Mouse (Mus musculus) 3134 (cell line): Measurements from ENCODE around the gene Ppp1r12c.

Experiments
- DNase-seq: peaks from one replicate; pipeline ENCODE4 v3.0.0-alpha.2; 2011; ENCODE audit warnings: low spot score; ENCODE audit not compliant: insufficient read length; ENCODE audit errors: extremely low read depth

The Ppp1r12c gene

DNA sequence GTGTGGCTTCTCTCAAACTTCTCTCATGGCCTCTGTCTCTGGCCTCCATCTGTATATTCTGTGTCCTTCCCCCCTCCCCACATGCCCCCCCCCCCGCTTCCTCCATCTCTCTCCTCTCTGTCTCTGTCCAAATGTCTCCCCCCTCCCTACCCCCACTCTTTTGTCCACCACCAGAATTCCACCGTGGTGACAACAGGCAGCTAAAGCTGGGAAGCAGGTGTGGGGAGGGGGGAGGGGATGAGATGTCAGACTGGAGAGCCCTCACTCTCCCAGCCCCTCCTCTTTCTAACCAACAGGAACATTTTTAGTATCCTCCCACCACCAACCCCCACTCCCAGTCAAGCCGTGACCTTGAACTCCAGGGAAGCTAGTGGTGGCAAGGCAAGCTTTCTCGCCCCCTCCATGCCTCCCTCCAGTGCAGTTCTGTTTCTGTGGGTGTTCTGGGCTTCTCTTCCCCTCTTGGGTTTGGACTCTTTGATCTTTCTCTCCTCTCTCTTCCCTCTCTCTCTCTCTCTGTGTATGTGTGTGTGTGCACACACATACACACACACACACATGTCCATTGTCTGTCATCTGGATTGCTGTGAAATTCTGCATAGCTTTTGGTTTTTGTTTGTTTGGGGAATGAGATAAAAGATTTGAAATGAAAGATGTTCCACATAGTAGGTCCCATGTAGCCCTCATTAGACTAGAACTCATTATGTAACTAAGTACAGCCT lies 15.0 kb upstream of the Ppp1r12c start, which contains the start of gene Tnnt1:
Gene Tnnt1, minus strand, starts transcription at position 51 of the 719 bp plus-strand sequence.
- no peak for DNase-seq

DNA sequence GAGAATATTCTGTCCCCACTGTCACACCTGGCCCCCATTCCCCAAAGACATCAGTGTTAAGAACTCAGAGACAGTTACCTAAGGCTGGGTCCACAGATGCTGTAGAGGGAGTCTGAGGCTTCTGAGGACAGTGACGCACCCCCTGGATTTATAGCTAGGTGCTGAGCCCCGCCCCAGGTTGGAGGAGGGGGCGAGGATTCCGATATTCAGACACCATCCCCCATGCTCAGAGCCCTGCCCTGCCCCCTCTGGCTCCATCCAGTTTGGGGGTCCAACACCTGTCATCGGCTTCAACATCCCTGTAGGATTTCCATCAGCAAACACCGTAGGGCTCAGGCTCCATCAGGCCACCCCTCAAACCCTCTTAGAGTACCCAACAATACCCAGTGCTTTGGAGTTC lies 14.4 kb upstream of the Ppp1r12c start:
- no peak for DNase-seq

DNA sequence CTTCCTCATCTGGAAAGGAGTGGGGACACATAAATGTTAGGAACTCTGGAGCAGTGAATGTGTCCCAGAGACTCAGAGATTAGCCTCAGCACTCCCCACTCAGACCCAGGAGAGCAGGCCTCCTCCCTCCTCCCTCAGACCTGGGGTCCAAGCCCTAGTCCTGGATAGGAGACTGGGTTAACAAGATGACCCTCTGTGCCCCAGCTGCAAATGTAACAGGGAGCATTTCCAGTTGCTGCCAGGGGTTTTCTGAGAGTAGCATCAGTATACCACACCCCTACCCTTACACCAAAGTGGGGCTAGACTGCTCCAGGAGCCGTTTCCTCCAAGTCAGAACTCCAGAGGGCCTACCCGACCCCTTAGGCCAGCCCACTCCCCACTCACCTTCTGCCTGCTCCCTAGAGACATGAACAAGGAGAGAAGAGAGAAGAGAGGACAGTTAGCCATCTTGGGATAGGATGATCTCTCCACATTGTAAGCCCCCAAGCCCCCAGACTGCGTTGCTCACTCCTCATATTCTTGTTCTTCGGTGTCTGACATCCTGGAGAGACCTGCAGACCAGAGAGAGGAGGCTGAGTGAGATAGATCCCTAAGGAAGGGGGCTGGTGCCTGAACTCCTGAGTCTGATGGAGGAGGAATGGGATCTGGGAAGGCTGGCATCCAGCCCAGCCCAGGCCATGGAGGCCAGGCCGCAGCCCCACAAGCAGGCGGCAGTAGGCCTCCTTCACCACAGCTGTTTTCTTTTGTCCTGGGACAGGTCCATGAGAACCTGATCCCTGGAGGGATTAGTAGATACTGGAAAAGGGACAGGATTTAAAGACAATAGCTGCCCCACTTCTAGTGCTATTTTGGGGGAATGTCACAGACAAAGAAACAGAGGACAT lies 12.6 kb upstream of the Ppp1r12c start:
- no peak for DNase-seq

DNA sequence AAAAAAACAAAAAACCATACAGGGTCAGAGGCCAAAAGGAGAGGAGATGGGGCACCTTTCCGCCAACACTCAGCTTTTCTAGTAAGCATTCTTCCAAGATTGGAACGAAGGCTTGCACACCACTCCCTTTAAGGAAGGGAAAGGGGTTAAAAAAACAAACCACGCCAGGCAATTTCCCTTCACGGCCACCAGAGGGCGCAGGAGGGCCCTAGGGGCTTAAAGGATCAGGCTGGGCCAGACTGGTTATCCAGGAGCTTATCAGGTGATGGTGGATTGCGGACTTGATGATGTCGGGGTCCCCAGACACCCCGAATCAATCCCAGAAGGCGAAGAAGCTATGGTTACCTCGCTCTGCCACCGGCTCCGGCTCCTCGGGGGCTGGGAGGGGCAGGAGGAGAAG lies 11.8 kb upstream of the Ppp1r12c start:
- peak; percentile 24 for DNase-seq

DNA sequence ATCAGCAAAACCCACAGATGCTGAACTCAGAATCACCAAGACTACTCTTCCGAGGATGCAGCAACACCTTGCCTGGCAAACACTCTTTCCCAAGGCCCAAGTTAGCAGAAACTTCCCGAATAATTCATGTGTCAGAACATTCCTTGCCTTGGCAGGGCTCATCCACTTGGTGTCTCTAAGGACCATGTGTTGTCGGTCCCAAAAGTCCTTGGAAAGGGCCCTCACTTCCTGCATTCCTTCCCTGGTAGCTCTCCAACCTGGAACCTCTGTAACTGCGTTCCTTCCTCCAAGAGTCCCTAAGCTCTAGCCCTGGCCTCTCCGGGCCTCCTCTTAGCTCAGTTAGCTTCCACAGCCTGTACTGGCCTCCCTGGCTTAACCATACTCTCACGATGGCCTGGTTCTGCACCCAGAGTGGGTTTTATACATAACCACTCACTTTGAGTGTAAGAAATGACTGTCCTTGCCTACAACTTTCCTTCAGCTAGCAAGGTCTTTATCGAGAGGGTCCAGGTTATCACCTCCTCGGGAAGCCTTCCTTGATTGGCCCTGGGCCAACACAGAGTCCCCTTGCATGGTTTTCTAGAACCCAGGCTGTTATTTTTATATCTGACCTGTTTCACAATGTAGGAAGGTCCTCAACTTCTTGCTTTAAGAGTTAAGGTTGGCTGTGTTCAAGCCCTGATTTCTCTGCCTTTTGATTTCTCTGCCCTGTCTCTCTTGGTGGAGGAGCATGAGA lies 10.2 kb upstream of the Ppp1r12c start:
- DNase-seq = no peak

DNA sequence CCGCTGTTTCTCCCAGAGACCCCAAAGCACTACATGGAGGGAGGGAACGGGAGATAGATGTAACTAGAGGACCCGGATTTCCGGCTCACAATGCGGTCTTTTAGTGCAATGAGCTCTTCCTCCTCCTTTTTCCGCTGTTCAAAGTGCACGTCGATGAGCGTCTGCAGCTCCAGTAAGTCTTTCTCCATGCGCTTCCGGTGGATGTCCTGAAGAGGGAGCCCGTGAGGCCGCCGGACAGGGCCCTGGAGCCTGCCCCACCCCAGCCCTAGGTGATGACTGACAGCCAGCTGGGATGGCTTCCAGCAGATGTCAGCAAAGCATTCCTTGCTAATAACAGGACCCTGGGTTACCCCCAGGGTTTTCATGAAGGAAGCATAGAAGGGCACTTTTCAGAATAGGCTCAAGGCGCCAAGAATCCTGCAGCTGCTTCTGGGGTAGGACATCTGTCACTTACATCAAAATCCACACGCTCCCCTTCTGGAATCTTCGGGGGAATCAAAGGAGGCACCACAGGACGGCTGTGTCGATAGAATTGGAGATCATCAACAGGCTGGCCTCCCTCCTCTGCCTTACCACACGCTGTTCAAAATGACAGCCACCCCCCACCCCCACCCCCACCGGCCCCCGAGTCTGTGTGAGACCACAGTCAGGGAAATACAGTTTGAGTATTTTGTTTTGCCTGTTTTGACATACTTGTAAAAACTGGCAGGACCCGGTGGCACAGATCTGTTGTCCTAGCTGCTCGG lies 8.6 kb upstream of the Ppp1r12c start:
- peak; percentile 57 for DNase-seq

DNA sequence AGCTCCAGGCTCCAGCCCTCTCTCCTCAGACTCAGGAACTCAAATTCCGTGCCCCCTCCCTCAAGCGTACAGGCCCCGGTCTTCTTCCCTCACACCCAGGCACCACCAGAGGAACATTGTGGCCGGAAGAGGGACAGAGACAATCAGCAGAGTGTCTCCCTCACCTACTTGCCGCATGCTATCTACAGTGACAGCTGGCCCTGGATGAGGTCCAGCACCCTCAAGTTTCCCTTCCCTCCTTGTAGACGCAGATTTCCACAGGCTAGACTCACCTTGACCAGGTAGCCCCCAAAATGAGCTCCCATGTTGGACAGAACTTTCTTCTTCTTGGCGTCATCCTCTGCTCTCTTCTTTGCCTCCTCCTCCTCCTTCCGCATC lies 7.2 kb upstream of the Ppp1r12c start:
- no peak for DNase-seq

DNA sequence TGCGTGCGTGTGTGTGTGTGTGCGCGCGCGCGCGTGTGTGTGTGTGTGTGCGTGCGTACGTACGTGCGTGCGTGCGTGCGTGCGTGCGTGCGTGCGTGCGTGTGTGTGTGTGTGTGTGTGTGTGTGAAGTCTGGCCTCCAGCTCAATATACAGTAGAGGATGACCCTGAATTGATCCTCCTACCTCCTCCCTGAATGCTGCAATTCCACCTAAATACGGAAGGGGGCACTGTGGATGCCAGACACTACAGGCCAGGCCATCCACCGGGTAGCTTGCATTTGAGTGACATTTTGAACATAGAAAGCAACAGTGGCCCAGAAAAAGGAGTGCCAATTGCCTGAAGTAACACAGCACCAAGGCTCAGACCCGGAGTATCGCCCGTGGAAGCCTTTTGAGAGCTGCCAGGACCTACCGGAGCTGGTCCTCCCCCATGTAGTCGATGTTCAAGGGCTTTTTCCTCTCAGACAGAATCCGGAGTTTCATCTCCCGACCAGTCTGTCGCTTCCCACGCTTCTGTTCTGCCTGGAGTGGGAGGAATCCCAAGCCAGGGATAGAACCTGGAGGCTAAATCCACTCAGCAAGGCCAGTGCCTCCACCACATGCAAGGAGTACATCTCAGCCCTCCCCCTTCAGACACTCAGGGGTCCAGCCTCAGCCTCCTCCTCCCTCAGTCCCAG lies 6.7 kb upstream of the Ppp1r12c start:
- DNase-seq = no peak

DNA sequence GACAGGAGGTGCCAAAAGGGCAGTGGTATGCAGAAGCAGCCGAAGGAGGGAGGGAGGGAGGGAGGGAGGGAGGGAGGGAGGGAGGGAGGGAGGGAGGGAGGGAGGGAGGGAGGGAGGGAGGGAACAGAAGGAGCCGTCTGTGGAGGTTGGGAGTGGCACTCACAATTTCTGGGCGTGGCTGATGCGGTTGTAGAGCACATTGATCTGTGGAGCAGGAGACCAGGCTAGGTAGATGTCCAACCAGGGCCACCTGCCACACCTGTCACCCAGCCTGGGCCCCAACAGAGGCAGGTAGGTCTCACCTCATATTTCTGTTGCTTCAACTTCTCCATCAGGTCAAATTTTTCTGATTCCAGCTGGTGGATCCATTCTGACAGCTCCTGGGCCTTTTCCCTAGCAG lies 5.7 kb upstream of the Ppp1r12c start:
- DNase-seq = no peak

DNA sequence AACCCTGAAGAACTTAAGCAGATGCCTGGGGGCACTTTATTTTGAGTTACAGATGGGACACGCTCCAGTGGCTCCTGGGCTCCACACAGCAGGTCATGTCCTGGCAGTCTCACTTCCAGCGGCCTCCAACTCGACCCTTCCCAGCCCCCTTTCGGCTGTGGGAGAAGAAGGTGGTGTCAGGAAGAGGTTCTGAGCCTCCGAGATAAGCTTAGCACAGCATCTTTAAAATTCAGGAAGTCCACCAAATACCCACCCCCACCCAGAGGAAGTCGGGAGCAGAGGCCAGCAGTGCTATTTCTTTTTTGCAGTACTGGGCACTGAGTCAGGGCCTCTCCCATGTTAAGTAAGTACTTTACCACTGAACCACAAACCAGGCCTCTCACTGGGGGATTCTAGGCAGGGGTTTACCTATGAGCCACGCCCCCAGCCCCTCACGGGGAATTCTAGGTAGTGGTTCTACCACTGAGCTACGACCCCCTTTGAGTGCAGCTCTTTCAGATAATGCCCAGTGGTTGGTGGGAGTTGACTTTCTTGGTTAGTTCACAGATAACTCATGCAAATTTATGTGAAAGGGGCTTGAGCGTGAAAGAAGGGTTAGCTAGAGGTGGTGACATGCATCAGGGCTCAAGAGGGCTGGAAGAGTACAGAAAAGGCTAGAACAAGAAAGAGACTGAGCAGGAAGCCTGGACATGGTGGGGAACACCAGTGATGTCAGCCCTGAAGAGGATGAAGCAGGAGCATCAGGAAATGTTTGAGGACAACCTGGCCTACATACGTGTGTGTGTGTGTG lies 3.4 kb upstream of the Ppp1r12c start:
- DNase-seq = no peak

DNA sequence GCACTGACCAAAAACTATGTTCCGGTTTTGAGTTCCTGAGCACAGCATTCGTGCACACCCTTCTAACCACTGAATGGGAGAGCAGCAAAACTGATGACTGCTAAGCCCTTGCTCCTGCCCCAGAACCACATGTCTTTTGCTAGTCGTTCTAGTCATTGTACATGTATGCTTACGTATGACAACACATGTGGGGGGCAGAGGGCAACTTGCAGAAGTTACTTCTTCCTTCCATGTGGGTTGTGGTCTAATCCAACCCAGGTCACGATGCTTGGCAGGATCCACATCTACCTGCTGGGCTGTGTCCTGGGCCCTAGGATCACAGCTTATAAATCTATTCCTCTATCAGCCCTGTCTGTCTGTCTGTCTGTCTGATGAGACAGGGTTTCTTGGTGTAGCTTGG lies 2.4 kb upstream of the Ppp1r12c start:
- no peak for DNase-seq

DNA sequence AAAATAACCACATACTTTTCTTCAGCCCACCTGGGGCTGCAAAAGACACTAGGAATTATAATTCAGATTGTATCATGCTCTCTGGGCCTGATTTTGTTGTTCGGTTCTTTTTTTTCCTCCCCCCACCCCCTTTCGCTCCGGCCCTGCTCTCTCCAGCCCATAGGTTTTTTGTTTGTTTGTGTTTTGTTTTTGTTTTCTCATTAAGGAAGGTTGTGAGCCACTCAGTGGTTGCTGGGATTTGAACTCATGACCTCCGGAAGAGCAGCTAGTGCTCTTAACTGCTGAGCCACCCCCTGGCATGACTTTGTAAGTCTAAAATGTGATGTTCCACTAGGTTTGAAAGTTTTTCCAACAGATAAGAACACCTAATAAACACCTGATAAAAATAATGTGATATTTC lies 1.6 kb upstream of the Ppp1r12c start:
- no peak for DNase-seq

DNA sequence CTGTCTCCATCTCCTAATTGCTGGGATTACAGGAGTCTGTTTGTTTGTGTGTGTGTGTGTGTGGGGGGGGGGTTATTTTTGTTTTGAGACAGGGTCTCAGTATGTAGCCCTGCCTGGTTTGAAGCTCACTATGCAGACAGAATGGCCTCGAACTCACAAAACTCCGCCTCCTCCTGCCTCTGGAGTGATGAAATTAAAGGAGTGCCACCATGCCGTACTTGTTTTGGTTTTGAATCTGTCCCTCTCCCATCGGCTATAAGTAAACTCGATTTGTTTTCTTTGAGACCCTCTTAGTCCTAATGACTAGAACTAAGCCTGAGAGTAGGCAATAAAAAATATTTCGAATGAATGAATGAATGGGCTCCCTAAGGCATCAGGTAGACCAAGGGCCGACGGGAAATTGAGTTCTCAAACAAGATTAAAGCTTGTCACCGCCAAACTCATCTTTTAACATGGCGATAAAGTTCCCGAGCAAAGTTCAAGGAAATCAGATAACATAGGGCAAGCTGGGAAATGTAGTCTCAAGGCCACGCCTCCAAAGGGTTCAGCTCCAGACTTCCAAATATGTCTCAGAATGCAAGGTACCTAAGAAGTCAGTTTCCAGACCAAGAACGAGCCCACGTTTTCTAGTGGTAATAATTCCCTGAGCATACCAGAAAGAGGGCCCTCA lies 1.1 kb upstream of the Ppp1r12c start:
- peak; percentile 35 for DNase-seq

DNA sequence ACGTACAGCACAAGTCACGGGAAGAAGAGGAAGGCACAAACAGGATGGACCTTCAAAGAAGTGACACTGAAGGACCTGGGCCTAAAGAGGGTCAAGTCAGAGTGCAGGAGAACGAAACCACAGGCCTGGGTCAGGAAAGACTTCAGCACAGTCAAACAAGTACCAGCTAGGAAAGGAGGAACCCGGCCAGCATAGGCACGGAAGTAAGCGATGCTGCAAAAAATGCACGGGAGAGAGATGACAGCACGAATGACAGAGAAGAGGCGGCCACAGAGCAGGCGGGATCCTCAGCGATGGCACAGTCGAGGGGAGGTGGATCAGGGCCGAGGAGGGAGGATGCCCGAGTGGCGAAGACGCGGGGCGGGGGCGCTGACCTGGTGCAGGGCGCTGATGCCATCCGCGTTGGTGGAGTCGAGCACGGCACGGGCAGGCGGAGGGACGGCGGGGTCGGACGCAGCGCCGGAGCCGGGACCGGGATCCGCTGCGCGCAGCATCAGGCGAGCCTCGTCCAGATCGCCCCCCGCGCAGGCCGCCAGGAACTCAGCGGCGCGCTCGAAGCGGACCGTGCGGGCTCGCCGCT lies 498 bp downstream of the Ppp1r12c start:
- peak; percentile 55 for DNase-seq

DNA sequence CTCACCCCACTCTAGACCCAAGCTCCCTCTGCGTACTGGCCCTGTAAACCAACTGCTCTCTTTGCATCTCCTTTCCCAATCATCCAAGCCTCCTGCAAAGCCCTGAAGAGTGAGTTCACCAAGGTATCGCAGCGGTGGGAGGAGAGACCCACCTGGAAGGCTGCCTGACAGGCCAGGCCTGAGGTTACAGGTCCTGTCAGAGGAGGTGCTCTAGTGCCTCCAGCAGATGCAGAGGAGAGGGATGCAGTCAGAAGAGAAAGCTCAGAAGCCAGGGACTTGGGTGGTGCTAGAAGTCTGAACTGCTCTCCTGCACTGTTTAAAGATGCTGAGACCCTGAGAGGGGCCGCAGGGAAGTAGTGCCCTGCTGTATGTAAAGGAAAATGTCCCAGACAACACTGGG lies 2.4 kb downstream of the Ppp1r12c start:
- DNase-seq = no peak

DNA sequence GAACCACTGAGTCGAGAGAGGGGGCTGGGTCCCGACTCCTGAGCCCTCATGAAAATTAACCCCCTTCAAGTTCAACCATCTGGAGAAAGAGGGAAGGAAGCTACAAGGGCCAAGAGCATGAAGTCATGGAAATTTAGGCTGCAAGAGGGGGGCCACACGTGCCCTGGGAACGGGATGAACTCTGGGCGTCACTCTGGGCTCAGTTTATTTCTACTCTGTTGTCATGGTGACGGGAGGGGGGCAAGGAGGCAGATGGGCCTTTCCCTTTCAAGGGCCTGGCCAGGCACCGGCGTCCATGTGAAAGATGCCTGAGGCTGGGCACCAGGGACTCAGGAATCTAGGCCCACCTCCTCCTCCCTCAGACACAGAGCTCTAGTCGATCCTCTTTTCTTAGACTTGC lies 3.2 kb downstream of the Ppp1r12c start:
- no peak for DNase-seq

DNA sequence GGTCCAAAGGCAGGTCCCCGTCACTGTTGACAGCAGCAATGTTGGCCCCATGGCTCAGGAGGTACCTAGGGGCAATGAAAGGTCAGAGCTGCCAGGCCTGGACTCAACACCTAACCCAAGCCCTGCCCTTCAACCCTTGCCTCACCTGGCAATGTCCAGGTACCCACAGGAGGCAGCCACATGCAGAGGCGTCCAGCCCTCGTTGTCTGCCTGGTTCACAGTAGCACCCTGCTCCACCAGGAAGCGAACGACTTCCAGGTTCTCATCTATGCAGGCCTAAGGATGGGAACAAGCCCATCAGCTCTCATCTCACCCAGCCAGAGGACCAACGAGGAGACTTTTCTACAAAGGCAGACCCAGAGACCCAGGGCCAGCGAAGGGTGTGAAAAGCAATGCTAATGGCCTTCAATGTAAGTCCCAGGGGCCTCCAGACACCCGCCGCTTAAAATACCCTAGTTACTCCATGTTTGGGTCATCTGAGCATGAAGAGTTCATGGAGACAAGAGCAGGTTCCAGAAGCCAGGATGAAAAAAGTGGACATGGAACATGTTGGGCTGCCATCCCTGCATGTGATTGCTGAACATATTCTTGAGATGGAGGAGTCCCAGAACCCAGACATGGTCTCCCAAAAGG lies 4.1 kb downstream of the Ppp1r12c start:
- no peak for DNase-seq

DNA sequence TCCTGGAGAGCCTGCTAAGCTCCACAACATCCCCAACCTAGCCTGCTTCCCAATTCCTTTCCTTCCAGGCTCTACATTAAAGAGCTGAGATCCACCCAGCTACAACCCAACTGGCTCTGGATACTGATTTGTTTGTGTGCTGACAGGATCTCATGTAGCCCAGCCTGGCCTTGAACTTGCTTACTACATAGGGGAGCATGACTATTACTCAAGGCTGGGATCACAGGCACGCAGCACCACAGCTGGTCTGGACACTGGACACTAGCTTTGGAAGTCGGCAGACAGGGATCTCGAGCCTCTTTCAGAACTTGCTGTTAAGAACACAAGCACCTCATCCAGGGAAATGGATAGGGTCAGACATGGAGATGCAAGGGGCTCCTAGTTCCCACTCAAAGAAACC lies 5.0 kb downstream of the Ppp1r12c start:
- no peak for DNase-seq
